Mouse (Mus musculus) layer of hippocampus, adult 11-12 months (tissue): ENCODE data around the gene Slc25a19.
A peak's percentile ranks its signal among the peaks of the same experiment; 100 is the strongest.

ENCODE experiments used
- DNase-seq: peaks from one replicate; pipeline ENCODE4 v3.0.0; 2022; ENCODE audit warnings: low spot score

Slc25a19 gene

GRCm38 (mm10) chr11:115640978-115641663 lies 13.0 kb upstream of the Slc25a19 start:
- DNase-seq: no peak

DNA sequence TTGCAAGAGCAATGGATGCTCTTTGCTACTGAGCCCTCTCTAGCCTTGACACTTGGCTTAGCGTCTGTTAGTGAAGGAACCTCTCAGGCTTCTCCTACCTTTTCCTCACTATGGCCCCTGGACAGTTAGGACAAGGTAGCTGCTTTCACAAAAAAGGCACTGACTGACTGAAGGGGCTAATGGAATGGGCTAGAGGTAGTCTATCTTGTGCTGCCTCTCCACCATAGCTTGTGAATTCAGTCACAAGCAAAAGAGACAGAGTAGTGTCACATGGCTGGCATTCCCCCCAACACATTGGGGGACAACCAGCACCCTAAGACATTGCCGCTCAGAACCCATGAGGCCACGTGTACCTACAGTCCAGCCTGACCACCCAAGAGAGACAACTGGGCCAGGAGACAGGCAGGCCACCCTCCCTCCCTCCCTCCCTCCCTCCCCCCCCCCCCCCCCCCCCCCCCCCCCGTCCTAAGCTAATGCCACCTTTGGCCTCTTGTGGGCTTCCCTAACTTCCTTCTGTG lies 12.3 kb upstream of the Slc25a19 start:
- DNase-seq: no peak

- no peak for DNase-seq
Measured at GRCm38 (mm10) chr11:115639540-115639939, 11.4 kb upstream of the Slc25a19 start.

- no peak for DNase-seq
Measured at GRCm38 (mm10) chr11:115638498-115639409, 10.7 kb upstream of the Slc25a19 start.

DNA sequence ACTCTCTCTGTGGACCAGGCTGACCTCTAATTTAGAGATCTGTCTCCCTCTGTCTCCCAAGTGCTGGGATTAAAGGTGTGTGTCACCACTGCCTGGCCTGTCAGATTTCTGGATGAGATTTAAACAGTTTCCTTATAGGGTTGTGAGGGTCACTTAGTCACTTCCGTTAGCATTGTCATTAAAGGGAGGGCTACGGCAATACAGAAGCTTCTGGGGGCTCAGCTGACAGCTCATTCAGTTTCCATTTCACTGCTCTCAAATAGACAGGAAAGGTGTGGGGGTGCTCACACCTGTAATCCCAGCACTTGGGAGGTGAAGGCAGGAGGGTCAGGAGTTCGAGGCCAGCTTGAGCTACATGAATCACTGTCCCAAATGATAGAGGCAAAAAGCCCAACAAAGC lies 8.9 kb upstream of the Slc25a19 start:
- DNase-seq: no peak

GRCm38 (mm10) chr11:115635484-115635883 lies 7.4 kb upstream of the Slc25a19 start:
- no peak for DNase-seq

- no peak for DNase-seq
Measured at GRCm38 (mm10) chr11:115635041-115635440, 6.9 kb upstream of the Slc25a19 start.

DNA sequence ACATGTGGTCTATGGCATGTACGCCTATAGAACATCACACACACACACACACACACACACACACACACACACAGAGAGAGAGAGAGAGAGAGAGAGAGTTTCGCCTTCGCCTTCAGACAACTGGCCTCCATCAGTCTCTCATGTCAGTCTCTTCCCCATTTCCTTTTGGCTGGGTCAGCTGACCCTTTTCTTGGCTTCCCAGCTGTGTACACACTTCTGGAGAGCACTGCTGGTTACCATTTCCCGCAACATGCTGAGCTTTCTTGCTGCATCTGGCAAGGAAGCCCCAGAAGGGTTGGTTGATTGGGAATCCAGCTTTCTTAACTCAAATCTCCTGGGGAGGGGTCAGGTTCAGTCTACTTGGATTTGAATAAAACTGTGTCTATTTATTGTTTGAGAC lies 6.0 kb upstream of the Slc25a19 start:
- DNase-seq: no peak

- DNase-seq: no peak
Measured at GRCm38 (mm10) chr11:115632862-115633261, 4.8 kb upstream of the Slc25a19 start.

DNA sequence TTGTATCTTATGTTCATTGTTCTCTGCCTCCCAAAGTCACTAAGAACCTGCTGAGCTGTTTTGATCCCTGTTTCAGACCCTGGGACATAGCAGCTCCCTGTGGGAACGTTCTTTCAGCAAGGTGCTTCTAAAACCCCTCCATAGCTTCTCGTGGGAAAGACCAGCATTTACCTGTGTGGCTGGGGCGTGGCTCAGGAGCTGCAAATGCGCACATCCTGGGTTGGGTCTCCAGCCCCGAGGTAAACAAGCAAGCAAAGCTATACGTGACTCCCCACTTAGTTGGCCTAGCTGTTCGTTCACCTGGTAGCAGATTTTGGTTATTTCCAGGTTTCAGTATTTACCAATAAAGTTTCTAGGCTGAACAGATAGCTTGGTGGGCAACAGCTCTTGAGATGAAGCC lies 4.2 kb upstream of the Slc25a19 start:
- DNase-seq: no peak

DNA sequence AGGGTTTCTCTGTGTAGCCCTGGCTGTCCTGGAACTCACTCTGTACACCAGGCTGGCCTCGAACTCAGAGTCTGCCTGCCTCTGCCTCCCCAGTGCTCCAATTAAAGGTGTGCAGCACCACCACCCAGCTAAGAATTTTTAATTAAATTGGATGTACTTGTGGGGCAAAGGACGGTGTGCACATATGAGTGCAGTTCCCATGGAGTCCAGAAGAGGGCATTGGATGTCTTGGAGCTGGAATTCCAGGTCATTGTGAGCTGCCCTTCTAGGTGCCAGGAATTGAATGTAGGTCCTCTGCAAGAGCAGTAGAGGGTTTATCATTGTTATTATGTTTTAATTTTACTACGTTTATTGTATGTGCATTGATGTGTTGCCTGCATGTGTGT lies 3.4 kb upstream of the Slc25a19 start:
- DNase-seq: no peak

GRCm38 (mm10) chr11:115630532-115631504 lies 2.7 kb upstream of the Slc25a19 start:
- DNase-seq: peak; percentile 71

- no peak for DNase-seq
Measured at GRCm38 (mm10) chr11:115629734-115630531, 1.8 kb upstream of the Slc25a19 start.

- no peak for DNase-seq
Measured at GRCm38 (mm10) chr11:115628465-115629101, 488 bp upstream of the Slc25a19 start.

GRCm38 (mm10) chr11:115626824-115627616 lies 1.1 kb downstream of the Slc25a19 start:
- no peak for DNase-seq

- no peak for DNase-seq
Measured at GRCm38 (mm10) chr11:115625877-115626276, 2.2 kb downstream of the Slc25a19 start.

GRCm38 (mm10) chr11:115623487-115624070 lies 4.5 kb downstream of the Slc25a19 start:
- DNase-seq: no peak

DNA sequence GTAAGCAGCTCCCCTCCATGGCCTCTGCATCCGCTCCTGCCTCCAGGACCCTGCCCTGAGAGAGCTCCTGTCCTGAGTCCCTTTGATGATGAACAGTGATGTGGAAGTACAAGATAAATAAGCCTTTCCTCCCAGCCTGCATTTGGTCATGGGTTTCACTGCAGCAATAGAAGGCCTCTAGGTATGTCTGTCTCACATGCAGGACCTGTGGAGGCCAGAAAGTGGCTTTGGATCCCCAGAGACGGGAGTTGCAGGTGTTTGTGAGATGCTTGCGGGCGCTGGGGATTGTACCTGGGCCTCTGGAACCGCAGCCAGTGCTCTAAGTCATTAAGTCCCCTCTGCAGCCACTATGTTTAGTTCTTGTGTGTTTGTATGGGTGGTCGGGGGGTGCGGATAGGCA lies 8.1 kb downstream of the Slc25a19 start:
- DNase-seq: no peak
